ENCODE assay signal across 29 mouse cellular contexts in genomic region chr5:139427001-139427400, GRCm38 (mm10). TPM values are rescaled to one million over a fixed set of nuclear protein-coding genes. Genes with fewer than 3 reads are reported as not detected.
"Had no signal": no experiment of that assay in that cellular context is flagged by ENCODE, and none has a peak within 500 bp of the region (broad histone marks: within the 10 kb centered on the region; RNA-seq: fewer than 3 reads in every experiment).

No protein-coding gene starts in this region.

- DNase-seq: cerebellum, adult 9-11 months; cerebellum, postnatal 10 days; cerebellum, postnatal 14 days; cerebellum, postnatal 25 days; cerebellum, postnatal 36 days; embryo, embryonic 11 days; forebrain, postnatal 0 days; gastrocnemius, adult 2 months; gastrocnemius, postnatal 10 days; gastrocnemius, postnatal 14 days; gastrocnemius, postnatal 25 days; gastrocnemius, postnatal 36 days; heart, adult 11 months; heart, adult 18-20 months; heart, adult 2 months had no signal

- H3K9me3 ChIP-seq: embryonic facial prominence, embryonic 10.5 days; embryonic facial prominence, embryonic 12.5 days; embryonic facial prominence, embryonic 13.5 days; embryonic facial prominence, embryonic 15.5 days; forebrain, embryonic 10.5 days; forebrain, embryonic 12.5 days; forebrain, embryonic 13.5 days; forebrain, embryonic 15.5 days; heart, embryonic 10.5 days had no signal

- H3K27ac ChIP-seq: embryonic facial prominence, embryonic 10.5 days; embryonic facial prominence, embryonic 12.5 days; embryonic facial prominence, embryonic 13.5 days; embryonic facial prominence, embryonic 15.5 days; forebrain, embryonic 10.5 days; forebrain, embryonic 12.5 days; forebrain, embryonic 13.5 days; forebrain, embryonic 15.5 days; gastrocnemius, adult 2 months; heart, adult 2 months; heart, embryonic 10.5 days had no signal

- H3K27me3 ChIP-seq: embryonic facial prominence, embryonic 12.5 days; embryonic facial prominence, embryonic 13.5 days; embryonic facial prominence, embryonic 15.5 days; forebrain, embryonic 12.5 days; forebrain, embryonic 13.5 days; forebrain, embryonic 15.5 days had no signal

- ATAC-seq: forebrain, embryonic 13.5 days; forebrain, embryonic 14.5 days; forebrain, embryonic 15.5 days; forebrain, embryonic 16.5 days; forebrain, postnatal 0 days had no signal

- H3K36me3 ChIP-seq: embryonic facial prominence, embryonic 15.5 days; forebrain, embryonic 12.5 days; forebrain, embryonic 15.5 days had no signal

- H3K9ac ChIP-seq: embryonic facial prominence, embryonic 12.5 days; embryonic facial prominence, embryonic 13.5 days; embryonic facial prominence, embryonic 15.5 days; forebrain, embryonic 12.5 days; forebrain, embryonic 13.5 days; forebrain, embryonic 15.5 days; forebrain, postnatal 0 days had no signal

- H3K4me2 ChIP-seq: embryonic facial prominence, embryonic 12.5 days; embryonic facial prominence, embryonic 13.5 days; embryonic facial prominence, embryonic 15.5 days; forebrain, embryonic 12.5 days; forebrain, embryonic 13.5 days; forebrain, embryonic 15.5 days had no signal

- H3K4me3 ChIP-seq: embryonic facial prominence, embryonic 10.5 days; embryonic facial prominence, embryonic 12.5 days; embryonic facial prominence, embryonic 13.5 days; embryonic facial prominence, embryonic 15.5 days; erythroblast, embryonic 14.5 days; forebrain, embryonic 10.5 days; forebrain, embryonic 12.5 days; forebrain, embryonic 13.5 days; forebrain, embryonic 15.5 days; gastrocnemius, adult 2 months; heart, adult 2 months; heart, embryonic 10.5 days had no signal

RNA-seq across cellular contexts. Expression of gene Gper1, which starts 4.0 kb away (rescaled TPM):
- total RNA-seq: common myeloid progenitor, adult 5-6 weeks; granulocyte monocyte progenitor cell, adult 5-6 weeks had no signal
- polyA plus RNA-seq: erythroblast, embryonic 14.5 days had no signal

RNA-seq across cellular contexts. Expression of gene C130050O18Rik, which starts 21.9 kb away (rescaled TPM):
- total RNA-seq: forebrain, postnatal 0 days had no signal
- polyA plus RNA-seq: erythroblast, embryonic 14.5 days had no signal
